Mouse (Mus musculus): ENCODE data around the gene Gm7954. TPM values are rescaled to one million over a fixed set of nuclear protein-coding genes. Genes with fewer than 3 reads are reported as not detected.
"Not testable (repeated sequence)": the region's sequence is repeated elsewhere in the genome, so short reads cannot be mapped to it uniquely, and the experiment has no call there.

Gene Gm7954
- polyA plus RNA-seq (2014; fragmentation: Nextera tagmentation; extraction: Ambion mirVana): not detected in 2 replicates

- not testable (repeated sequence) for H3K4me3 ChIP-seq (ENCODE audit: low read depth, low read length); H3K4me1 ChIP-seq (ENCODE audit: control insufficient read depth, insufficient read depth, low read length); ATAC-seq (ENCODE audit: low read depth); H3K9ac ChIP-seq (replicated peaks; ENCODE audit: low read depth, low read length); H3K4me2 ChIP-seq (ENCODE audit: low read depth, low read length); H3K9me3 ChIP-seq (ENCODE audit: control insufficient read depth, low read length); H3K36me3 ChIP-seq (ENCODE audit: control insufficient read depth, insufficient read depth, low read length); H3K27me3 ChIP-seq (ENCODE audit: control insufficient read depth, insufficient read depth, low read length); H3K27ac ChIP-seq (ENCODE audit: low read depth, low read length)
- no CpG with 5 or more reads among the region's 2 CpGs for WGBS
Measured at GRCm38 (mm10) chr14:41453418-41453817, at the start of gene Gm7954. TSS of gene Gm7954 (minus strand) at chr14:41453518.

GRCm38 (mm10) chr14:41489385-41489784 is 36.1 kb upstream of the Gm7954 start, which contains the start of gene Gm3486:
TSS of gene Gm3486 (minus strand) at chr14:41489485.
- not testable (repeated sequence) for H3K4me3 ChIP-seq (ENCODE audit: low read depth, low read length); H3K4me2 ChIP-seq (ENCODE audit: low read depth, low read length); H3K9ac ChIP-seq (replicated peaks; ENCODE audit: low read depth, low read length); ATAC-seq (ENCODE audit: low read depth); H3K27me3 ChIP-seq (ENCODE audit: control insufficient read depth, insufficient read depth, low read length); H3K9me3 ChIP-seq (ENCODE audit: control insufficient read depth, low read length); H3K36me3 ChIP-seq (ENCODE audit: control insufficient read depth, insufficient read depth, low read length); H3K4me1 ChIP-seq (ENCODE audit: control insufficient read depth, insufficient read depth, low read length); H3K27ac ChIP-seq (ENCODE audit: low read depth, low read length)

GRCm38 (mm10) chr14:41425393-41426075 is 27.8 kb downstream of the Gm7954 start:
- not testable (repeated sequence) for H3K9me3 ChIP-seq (ENCODE audit: control insufficient read depth, low read length); H3K4me3 ChIP-seq (ENCODE audit: low read depth, low read length); H3K4me2 ChIP-seq (ENCODE audit: low read depth, low read length); H3K27me3 ChIP-seq (ENCODE audit: control insufficient read depth, insufficient read depth, low read length); H3K9ac ChIP-seq (replicated peaks; ENCODE audit: low read depth, low read length); ATAC-seq (ENCODE audit: low read depth); H3K36me3 ChIP-seq (ENCODE audit: control insufficient read depth, insufficient read depth, low read length); H3K4me1 ChIP-seq (ENCODE audit: control insufficient read depth, insufficient read depth, low read length); H3K27ac ChIP-seq (ENCODE audit: low read depth, low read length)
- 17% methylated on average over 11 of the region's 16 CpGs for WGBS

GRCm38 (mm10) chr14:41424694-41425093 is 28.6 kb downstream of the Gm7954 start:
- not testable (repeated sequence) for H3K4me2 ChIP-seq (ENCODE audit: low read depth, low read length); H3K9me3 ChIP-seq (ENCODE audit: control insufficient read depth, low read length); H3K27me3 ChIP-seq (ENCODE audit: control insufficient read depth, insufficient read depth, low read length); H3K9ac ChIP-seq (replicated peaks; ENCODE audit: low read depth, low read length); H3K4me1 ChIP-seq (ENCODE audit: control insufficient read depth, insufficient read depth, low read length); H3K36me3 ChIP-seq (ENCODE audit: control insufficient read depth, insufficient read depth, low read length); H3K27ac ChIP-seq (ENCODE audit: low read depth, low read length); ATAC-seq (ENCODE audit: low read depth); H3K4me3 ChIP-seq (ENCODE audit: low read depth, low read length)
- 10% methylated on average over 14 of the region's 14 CpGs for WGBS

GRCm38 (mm10) chr14:41408181-41408580 is 45.1 kb downstream of the Gm7954 start, which contains the start of gene Gm6482:
TSS of gene Gm6482 (minus strand) at chr14:41408281.
- not testable (repeated sequence) for H3K27ac ChIP-seq (ENCODE audit: low read depth, low read length); ATAC-seq (ENCODE audit: low read depth); H3K4me1 ChIP-seq (ENCODE audit: control insufficient read depth, insufficient read depth, low read length); H3K4me2 ChIP-seq (ENCODE audit: low read depth, low read length); H3K4me3 ChIP-seq (ENCODE audit: low read depth, low read length); H3K27me3 ChIP-seq (ENCODE audit: control insufficient read depth, insufficient read depth, low read length); H3K36me3 ChIP-seq (ENCODE audit: control insufficient read depth, insufficient read depth, low read length); H3K9ac ChIP-seq (replicated peaks; ENCODE audit: low read depth, low read length); H3K9me3 ChIP-seq (ENCODE audit: control insufficient read depth, low read length)
- 100% methylated on average over 1 of the region's 2 CpGs for WGBS

Other genes starting within 250 kb of the Gm7954 start
- gene Gm2832, start 174.7 kb downstream of the Gm7954 start, polyA plus RNA-seq (2014; fragmentation: Nextera tagmentation; extraction: Ambion mirVana): 0.33 and 0.49 TPM in 2 replicates
- not detected in 2 replicates for gene Gm5798, start 104.9 kb downstream of the Gm7954 start, polyA plus RNA-seq (2014; fragmentation: Nextera tagmentation; extraction: Ambion mirVana)
- gene Gm7945, start 67.1 kb downstream of the Gm7954 start, polyA plus RNA-seq (2014; fragmentation: Nextera tagmentation; extraction: Ambion mirVana): 0.18 TPM in 1 of 2 replicates, not detected in the other
- not detected in 2 replicates for gene Gm6482, start 45.2 kb downstream of the Gm7954 start, polyA plus RNA-seq (2014; fragmentation: Nextera tagmentation; extraction: Ambion mirVana)
- not detected in 2 replicates for gene Gm3486, start 36.0 kb upstream of the Gm7954 start, polyA plus RNA-seq (2014; fragmentation: Nextera tagmentation; extraction: Ambion mirVana)
- gene Gm7970, start 102.1 kb upstream of the Gm7954 start, polyA plus RNA-seq (2014; fragmentation: Nextera tagmentation; extraction: Ambion mirVana): not detected in 2 replicates
- gene 1700049E17Rik2, start 119.7 kb upstream of the Gm7954 start, polyA plus RNA-seq (2014; fragmentation: Nextera tagmentation; extraction: Ambion mirVana): not detected in 2 replicates
- gene Gm3072, start 171.1 kb upstream of the Gm7954 start, polyA plus RNA-seq (2014; fragmentation: Nextera tagmentation; extraction: Ambion mirVana): not detected in 2 replicates
- not detected in 2 replicates for gene Gm3676, start 193.0 kb upstream of the Gm7954 start, polyA plus RNA-seq (2014; fragmentation: Nextera tagmentation; extraction: Ambion mirVana)
- not detected in 2 replicates for gene Gm8068, start 248.4 kb upstream of the Gm7954 start, polyA plus RNA-seq (2014; fragmentation: Nextera tagmentation; extraction: Ambion mirVana)